Mouse (Mus musculus) gastrocnemius, postnatal 14 days (tissue): ENCODE results near the gene Traf3ip3. TPM values are rescaled to one million over a fixed set of nuclear protein-coding genes. Genes with fewer than 3 reads are reported as not detected.

Experiments
- DNase-seq: peaks from one replicate; pipeline ENCODE4 v3.0.0; 2021; ENCODE audit warnings: mixed read lengths
- intact Hi-C: fragments of 180-260 bp; cut with DNase I; formaldehyde crosslinking; loops from one replicate; pipeline ENCODE4 v1.15.1; 2025; ENCODE audit warnings: low total_unique reads
- total RNA-seq, 2 experiments: library from RNA; stranded (reverse); gene quantifications; 2 replicates each; pipeline ENCODE4 v1.2.3; 2021

Gene Traf3ip3
- total RNA-seq, 2 experiments from 2014 or later = 6.0 to 8.4 TPM

DNA sequence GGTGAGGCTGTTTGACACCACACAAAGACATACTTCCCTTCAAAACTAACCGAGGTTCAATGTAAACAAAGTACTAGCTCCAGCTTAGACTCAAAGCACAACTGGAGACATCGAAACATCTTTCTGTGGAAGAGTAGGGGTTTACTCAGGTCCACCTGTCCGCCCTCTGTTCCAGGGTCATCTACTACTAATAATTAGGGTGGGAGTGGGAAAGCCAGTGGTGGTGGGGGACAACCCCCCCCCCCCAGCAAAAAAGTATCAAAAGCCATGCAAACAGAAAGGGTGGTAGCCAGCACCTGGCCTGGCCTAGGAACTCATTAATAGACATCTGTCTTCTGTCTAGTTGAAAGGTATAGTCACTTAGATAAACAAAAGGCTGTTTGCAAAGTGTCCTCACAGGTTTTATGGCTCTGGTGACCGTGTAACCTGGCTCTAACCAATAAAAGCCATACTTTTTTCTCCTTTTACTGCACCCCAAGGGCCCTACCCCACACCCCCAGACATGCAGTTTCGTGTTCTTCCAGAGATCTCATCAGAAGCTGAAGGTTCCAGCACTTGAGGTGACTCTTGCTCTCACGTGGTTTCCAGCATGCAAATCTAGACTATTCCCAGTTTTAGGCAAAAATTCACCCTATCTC is 70.1 kb downstream of the Traf3ip3 start:
- no peak for DNase-seq
- intact Hi-C loops = no loop called here

DNA sequence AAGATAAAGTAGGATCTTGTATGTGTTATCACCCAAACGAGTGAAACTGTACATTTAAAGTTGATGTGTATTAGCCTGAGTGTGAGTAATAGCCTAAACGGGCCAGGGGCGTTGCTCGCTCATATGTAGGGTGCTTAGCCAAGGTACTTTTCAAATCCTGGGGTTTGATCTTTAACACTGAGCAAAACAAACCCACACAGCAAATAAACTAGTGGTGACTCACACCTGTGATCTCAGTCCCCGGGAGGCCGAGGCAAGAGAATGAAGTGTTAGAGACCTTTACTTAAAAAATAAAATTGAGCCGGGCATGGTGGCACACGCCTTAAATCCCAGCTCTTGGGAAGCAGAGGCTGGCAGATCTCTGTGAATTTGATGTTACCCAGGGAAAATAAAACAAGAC is 70.7 kb downstream of the Traf3ip3 start:
- no peak for DNase-seq
- intact Hi-C loops = no loop called here

DNA sequence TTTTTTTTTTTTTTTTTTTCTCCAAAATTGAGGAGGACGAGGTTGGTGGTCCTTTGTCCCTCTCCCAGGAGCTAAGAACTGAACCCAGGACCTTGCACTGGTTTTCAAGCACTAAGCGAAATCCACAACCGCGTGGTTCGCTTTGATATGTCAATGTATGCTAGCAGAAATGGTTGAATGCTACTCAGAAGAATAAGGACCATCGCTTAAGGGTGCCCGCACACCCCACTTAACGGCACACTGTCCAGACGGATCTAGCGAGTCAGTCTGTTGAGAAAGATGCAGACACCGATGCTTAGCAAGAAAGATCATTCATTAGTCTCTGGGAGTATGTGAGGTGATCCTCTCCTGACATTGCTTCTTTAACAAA is 71.1 kb downstream of the Traf3ip3 start:
- intact Hi-C loops = no loop called here
- DNase-seq = no peak

GRCm38 (mm10) chr1:193129786-193130455 is 71.6 kb downstream of the Traf3ip3 start, which contains the start of gene Diexf:
TSS of gene Diexf (minus strand) at chr1:193130272.
- intact Hi-C loops = no loop called here
- peak; percentile 98 for DNase-seq

GRCm38 (mm10) chr1:193129321-193129720 is 72.2 kb downstream of the Traf3ip3 start:
- DNase-seq = no peak
- intact Hi-C loops = no loop called here

GRCm38 (mm10) chr1:193128055-193128454 is 73.4 kb downstream of the Traf3ip3 start:
- DNase-seq = no peak
- intact Hi-C loops = no loop called here

- intact Hi-C loops = loop anchor here (2.0 kb wide), 1 partner anchor 125 kb away; no protein-coding TSS in a partner anchor
- no peak for DNase-seq
Observed at GRCm38 (mm10) chr1:193125835-193126234, 75.7 kb downstream of the Traf3ip3 start.

Other genes with a start within 250 kb of the Traf3ip3 start
- gene Syt14, start 165.9 kb downstream of the Traf3ip3 start, total RNA-seq = under 1 TPM; 0.18 to 0.31 TPM
- gene Diexf, start 71.4 kb downstream of the Traf3ip3 start, total RNA-seq = 1 to 10 TPM; 7.2 to 9.5 TPM
- gene Irf6, start 48.6 kb downstream of the Traf3ip3 start, total RNA-seq = 1 to 10 TPM; 1.6 to 2.0 TPM
- 1 to 10 TPM; 2.3 to 3.2 TPM for gene A130010J15Rik, start 33.7 kb downstream of the Traf3ip3 start, total RNA-seq
- gene Lamb3, start 6.0 kb upstream of the Traf3ip3 start, total RNA-seq = 1 to 10 TPM in 1 of 2 experiments, under 1 TPM in 1; 0.80 to 1.4 TPM
- gene Hsd11b1, start 62.4 kb upstream of the Traf3ip3 start, total RNA-seq = 1 to 10 TPM; 5.7 to 7.0 TPM
- gene G0s2, start 71.5 kb upstream of the Traf3ip3 start, total RNA-seq = 10 to 100 TPM; 16.7 to 25.3 TPM
- under 1 TPM; 0.18 to 0.33 TPM for gene Camk1g, start 168.6 kb upstream of the Traf3ip3 start, total RNA-seq